Mouse (Mus musculus): ENCODE measurements around the gene P4htm.

DNA sequence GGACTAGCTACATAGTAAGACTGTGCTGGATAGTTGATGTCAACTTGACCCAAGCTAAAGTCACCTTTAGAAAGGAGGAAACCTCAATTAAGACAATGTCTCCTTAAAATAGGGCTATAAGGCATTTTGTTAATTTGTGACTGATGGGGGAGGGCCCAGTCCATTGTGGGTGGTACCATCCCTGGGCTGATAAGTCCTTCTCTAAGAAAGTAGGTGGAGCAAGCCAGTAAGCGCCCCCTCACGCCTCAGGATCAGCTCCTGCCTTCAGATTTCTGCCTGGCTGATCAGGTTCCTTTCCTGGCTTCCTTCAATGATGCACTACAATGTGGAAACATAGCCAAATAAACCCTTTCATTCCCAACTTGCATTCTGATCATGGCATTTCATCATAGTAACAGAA lies 37.9 kb upstream of the P4htm start:
- TF ChIP-seq POLR2A (IDR thresholded peaks at IDR 0.05; ENCODE audit: low read depth, low read length) (no peak), CTCF (IDR thresholded peaks at IDR 0.05; ENCODE audit: borderline replicate concordance, insufficient read depth, low read length) (no peak)
